Mouse (Mus musculus) liver, embryonic 15.5 days (tissue): ENCODE results near the gene Armh1. TPM values are rescaled to one million over a fixed set of nuclear protein-coding genes. Genes with fewer than 3 reads are reported as not detected.
A peak's percentile ranks its signal among the peaks of the same experiment; 100 is the strongest.
"Not testable (repeated sequence)": the region's sequence is repeated elsewhere in the genome, so short reads cannot be mapped to it uniquely, and the experiment has no call there.

ENCODE experiments used
- ATAC-seq: fragments of 200-750 bp; cut with Nextera tagmentation; 2 replicates; pipeline ENCODE4 v1.8.0; 2017; ENCODE audit warnings: moderate number of reproducible peaks, mild to moderate bottlenecking, moderate library complexity; ENCODE audit not compliant: insufficient read depth
- H3K27ac ChIP-seq: fragments of 300-500 bp; sonication (generic); replicated peaks from 2 replicates; pipeline ENCODE4 v1.5.1; 2015; ENCODE audit warnings: mild to moderate bottlenecking, inconsistent platforms
- H3K27me3 ChIP-seq: fragments of 300-500 bp; sonication (generic); 2 replicates; pipeline ENCODE4 v1.6.1; 2015; ENCODE audit warnings: mild to moderate bottlenecking, inconsistent platforms
- H3K36me3 ChIP-seq: fragments of 300-500 bp; sonication (generic); replicated peaks from 2 replicates; pipeline ENCODE4 v1.6.1; 2015; ENCODE audit warnings: moderate library complexity, mild to moderate bottlenecking, inconsistent platforms
- H3K4me1 ChIP-seq: fragments of 300-500 bp; sonication (generic); replicated peaks from 2 replicates; pipeline ENCODE4 v1.6.1; 2015; ENCODE audit warnings: inconsistent platforms
- H3K4me2 ChIP-seq: fragments of 300-500 bp; sonication (generic); 2 replicates; pipeline ENCODE4 v1.6.1; 2015; ENCODE audit warnings: moderate library complexity, mild to moderate bottlenecking, inconsistent platforms
- H3K4me3 ChIP-seq: fragments of 300-500 bp; sonication (generic); replicated peaks from 2 replicates; pipeline ENCODE4 v1.5.1; 2015; ENCODE audit warnings: mild to moderate bottlenecking, inconsistent platforms
- H3K9ac ChIP-seq: fragments of 300-500 bp; sonication (generic); 2 replicates; pipeline ENCODE4 v1.6.1; 2015; ENCODE audit warnings: moderate library complexity, mild to moderate bottlenecking, inconsistent platforms
- H3K9me3 ChIP-seq: fragments of 300-500 bp; sonication (generic); replicated peaks from 2 replicates; pipeline ENCODE4 v1.6.1; 2016; ENCODE audit warnings: inconsistent platforms
- whole genome bisulfite sequencing: fragments of 180-500 bp; shearing (Covaris S2); methylation state at CpG from one replicate; pipeline ENCODE4 v1.1.7; 2015; ENCODE audit warnings: mixed read lengths; ENCODE audit not compliant: insufficient replicate concordance; 5-methylcytosine and 5-hydroxymethylcytosine counted together
- polyA plus RNA-seq: library from polyadenylated mRNA; unstranded; fragments of >200 nt; fragmentation: Nextera tagmentation; extraction: Ambion mirVana; gene quantifications from 2 replicates; pipeline ENCODE4 v1.2.1, GENCODE M21; 2015

Gene Armh1
- polyA plus RNA-seq, 1 experiment from 2014 or later, result 0.12 TPM

DNA sequence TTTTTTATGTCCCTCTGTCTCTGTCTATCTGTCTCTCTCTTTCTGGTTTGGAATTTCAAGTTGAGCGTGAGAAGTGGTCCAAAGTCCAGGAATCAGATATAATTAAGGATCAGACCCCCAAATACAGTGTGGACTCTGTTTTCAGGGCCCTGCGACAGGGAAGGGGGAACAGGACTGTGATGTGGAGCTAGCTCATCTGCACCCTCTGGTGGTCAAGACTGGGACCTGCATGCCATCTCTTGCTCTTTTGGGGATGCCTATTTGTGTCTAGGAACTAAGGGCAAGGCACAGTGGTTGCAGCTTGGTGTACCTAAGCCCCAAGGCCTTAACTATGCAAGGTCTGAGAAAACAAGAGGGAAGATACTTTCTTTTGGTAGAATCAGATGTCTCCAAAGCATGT, 15.4 kb upstream of the Armh1 start:
- no peak overlapping the region for H3K4me3 ChIP-seq
- WGBS, result 2% methylated on average over 2 of the region's 2 CpGs
- H3K4me1 ChIP-seq, result no peaks in the 10 kb centered on the region
- ATAC-seq, result no peak
- H3K27ac ChIP-seq, result no peak overlapping the region
- H3K4me2 ChIP-seq, result no peak overlapping the region
- H3K36me3 ChIP-seq, result peaks cover 11% of the 10 kb centered on the region
- H3K27me3 ChIP-seq, result no peaks in the 10 kb centered on the region
- no peaks in the 10 kb centered on the region for H3K9me3 ChIP-seq
- no peak overlapping the region for H3K9ac ChIP-seq

DNA sequence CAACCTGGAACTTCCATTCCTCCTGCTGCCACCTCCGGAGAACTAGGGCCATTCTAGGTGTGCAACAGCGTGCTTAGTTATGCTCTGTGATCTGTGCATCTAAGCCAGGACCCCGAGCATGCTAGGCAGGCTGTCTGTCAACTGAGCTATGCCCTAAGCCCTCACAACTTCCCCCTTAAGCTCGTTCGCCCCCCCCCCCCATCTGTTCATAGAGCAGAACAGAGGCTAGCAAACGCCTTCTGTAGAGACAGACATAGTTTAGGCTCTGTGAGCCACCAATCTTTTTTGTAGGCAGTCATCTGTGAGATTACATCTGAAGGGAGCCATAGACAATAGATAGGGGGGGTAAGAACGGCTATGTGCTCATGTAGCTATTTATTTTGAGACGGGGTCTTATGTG, 11.1 kb upstream of the Armh1 start:
- Histone ChIP-seq H3K9me3 (no peaks in the 10 kb centered on the region), H3K27me3 (no peaks in the 10 kb centered on the region), H3K9ac (no peak overlapping the region), H3K4me1 (no peaks in the 10 kb centered on the region), H3K4me3 (no peak overlapping the region), H3K4me2 (no peak overlapping the region), H3K27ac (no peak overlapping the region), H3K36me3 (0 out of 2 replicates have a peak, but pooled peaks cover 2% of the 10 kb centered on the region)
- ATAC-seq, result no peak
- WGBS, result 47% methylated on average over 8 of the region's 8 CpGs

DNA sequence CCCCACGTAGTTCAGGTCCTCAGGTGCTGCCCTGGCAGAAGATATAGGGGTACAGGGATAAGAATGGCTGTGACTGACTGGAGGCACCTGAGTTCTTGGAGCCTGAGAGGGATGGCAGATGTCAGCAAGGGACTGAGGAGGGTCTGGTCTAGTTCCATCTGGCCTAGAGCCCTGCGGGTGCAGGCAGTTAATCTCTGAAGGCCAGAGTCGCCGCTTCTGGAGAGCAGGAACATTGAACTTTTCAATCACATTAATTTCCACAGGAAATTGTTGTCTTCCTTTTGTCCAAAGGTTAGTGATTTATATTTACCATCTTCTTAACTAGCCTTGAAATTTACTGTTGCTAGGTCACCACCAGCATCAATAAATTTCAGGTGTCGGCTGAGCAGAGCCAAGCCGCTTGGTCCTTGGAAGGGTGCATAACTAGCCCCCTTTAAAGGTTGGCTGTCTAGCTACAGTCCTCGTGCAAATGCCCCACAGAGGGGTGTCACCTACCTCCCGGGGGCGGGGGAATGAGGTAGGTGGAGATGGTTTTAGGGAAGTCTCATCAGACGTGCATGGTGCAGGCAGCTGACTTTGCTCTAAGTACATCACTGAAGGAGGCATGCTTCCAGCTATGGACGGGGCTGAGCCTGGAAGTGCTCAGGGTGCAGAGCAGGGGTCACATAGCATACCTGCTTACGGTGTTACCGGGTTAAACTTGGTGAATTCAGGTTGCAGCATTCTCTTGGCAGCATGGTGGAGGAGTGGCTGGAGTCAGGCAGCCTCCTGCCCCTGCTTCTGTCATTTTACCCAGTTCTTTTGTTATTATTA, 10.4 kb upstream of the Armh1 start:
- Histone ChIP-seq H3K4me1 (no peaks in the 10 kb centered on the region), H3K9me3 (no peaks in the 10 kb centered on the region)
- WGBS, result 58% methylated on average over 13 of the region's 13 CpGs

DNA sequence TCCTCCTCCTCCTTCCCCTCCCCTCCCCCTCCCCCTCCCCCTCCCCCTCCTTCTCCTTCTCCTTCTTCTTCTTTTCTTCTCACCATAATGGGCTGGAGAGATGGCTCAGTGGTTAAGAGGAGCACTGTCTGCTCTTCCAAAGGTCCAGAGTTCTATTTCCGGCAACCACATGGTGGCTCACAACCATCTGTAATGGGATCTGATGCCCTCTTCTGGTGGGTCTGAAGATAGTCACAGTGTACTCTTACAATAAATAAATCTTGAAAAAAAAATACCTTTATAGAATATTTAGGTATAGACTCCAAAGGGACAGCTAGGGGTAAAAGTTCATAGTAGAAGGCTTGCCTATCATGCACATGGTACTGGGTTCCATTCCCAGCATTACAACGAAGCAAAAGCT, 9.3 kb upstream of the Armh1 start:
- H3K36me3 ChIP-seq, result 0 out of 2 replicates have a peak, but pooled peaks cover 2% of the 10 kb centered on the region
- H3K9ac ChIP-seq, result no peak overlapping the region
- no peak overlapping the region for H3K4me2 ChIP-seq
- 67% methylated on average over 2 of the region's 2 CpGs for WGBS
- ATAC-seq, result no peak
- H3K27ac ChIP-seq, result no peak overlapping the region
- H3K9me3 ChIP-seq, result no peaks in the 10 kb centered on the region
- no peaks in the 10 kb centered on the region for H3K27me3 ChIP-seq
- H3K4me3 ChIP-seq, result no peak overlapping the region
- H3K4me1 ChIP-seq, result no peaks in the 10 kb centered on the region

More for the DNA sequence above, 10.4 kb upstream of the Armh1 start:
- Histone ChIP-seq H3K9ac (no peak overlapping the region), H3K36me3 (0 out of 2 replicates have a peak, but pooled peaks cover 2% of the 10 kb centered on the region), H3K27ac (no peak overlapping the region), H3K4me3 (no peak overlapping the region), H3K4me2 (no peak overlapping the region), H3K27me3 (no peaks in the 10 kb centered on the region)
- ATAC-seq, result no peak

DNA sequence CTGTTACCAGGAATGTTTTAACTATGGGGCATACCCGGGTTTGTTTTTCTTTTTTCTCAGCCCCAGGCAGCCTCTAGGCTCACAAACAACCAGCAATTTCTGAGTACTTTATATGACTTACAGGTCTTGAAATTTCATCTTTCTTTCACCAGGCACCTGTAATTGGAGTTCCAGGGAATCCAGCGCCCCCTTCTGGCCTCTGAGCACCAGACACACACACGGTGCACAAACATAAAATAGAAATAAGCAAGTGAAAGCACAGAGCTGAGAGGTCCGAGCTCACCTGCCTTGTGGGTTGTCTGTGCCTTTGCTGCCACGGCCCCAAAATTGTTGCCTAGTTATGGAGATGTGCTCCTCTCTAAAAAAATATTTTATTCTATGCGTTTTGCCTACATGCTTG, 8.0 kb upstream of the Armh1 start:
- H3K27me3 ChIP-seq, H3K4me1 ChIP-seq, H3K9ac ChIP-seq, H3K27ac ChIP-seq, H3K4me2 ChIP-seq, ATAC-seq, H3K4me3 ChIP-seq, H3K9me3 ChIP-seq, H3K36me3 ChIP-seq: not testable (repeated sequence)
- 59% methylated on average over 6 of the region's 6 CpGs for WGBS

DNA sequence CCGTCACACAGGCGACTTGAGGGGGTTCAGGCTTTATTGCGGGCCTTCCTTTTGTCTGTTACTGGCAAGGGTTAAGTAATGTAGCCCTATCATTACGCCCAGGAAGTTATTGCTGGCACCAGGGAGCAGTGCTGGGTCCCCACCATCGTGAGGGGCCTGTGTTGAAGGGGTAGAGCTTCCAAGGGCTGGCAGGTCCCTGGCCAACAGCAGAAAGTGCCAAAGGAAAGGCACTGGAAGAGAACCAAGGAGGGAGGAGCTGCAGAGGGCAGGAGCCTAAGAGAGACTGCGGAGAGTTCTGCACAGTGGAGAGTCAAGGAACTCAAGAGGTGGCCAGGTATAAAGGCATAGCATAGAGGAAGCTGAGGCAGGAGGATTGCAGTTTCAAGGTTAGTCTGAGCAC, 2.7 kb upstream of the Armh1 start:
- no peak for ATAC-seq
- WGBS, result 33% methylated on average over 6 of the region's 6 CpGs

DNA sequence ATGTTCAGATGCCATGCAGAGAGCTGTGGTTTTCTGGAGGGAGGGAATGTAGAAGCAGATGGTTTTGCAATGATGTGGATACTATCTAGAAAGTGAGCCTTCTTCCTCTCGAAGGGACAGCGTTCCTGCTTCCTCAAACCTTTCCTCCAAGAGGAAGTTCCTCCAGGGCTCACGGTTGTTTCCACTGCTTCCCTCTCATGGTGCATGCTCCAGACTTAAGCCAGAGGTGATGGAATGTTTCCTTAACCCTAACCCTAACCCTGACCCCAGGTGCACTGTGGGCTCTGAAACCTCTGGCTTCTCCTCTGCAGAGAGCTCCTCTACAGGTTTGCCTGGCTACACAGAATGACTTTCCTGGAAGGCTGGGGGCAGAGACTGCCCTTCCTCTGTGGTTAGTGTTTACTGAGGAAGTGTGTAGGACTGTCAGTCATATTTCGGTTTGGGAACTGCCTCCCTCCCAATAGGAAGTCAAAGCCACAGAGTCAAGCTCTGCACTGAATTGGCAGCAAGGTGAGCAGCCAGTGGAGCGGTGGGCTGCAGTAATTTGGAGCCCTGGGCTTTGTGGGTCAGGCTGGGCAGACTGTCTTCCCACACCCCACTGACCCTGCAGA, 2.2 kb upstream of the Armh1 start:
- 11% methylated on average over 5 of the region's 5 CpGs for WGBS
- Histone ChIP-seq H3K27me3 (peaks cover 10% of the 10 kb centered on the region; the same call in 1 of the 2 replicates), H3K4me1 (peaks cover 40% of the 10 kb centered on the region), H3K4me2 (peak overlapping the region; percentile 23), H3K9me3 (no peaks in the 10 kb centered on the region), H3K9ac (no peak overlapping the region), H3K36me3 (0 out of 2 replicates have a peak, but pooled peaks cover 2% of the 10 kb centered on the region), H3K4me3 (no peak overlapping the region), H3K27ac (no peak overlapping the region)
- ATAC-seq, result no peak

More for the DNA sequence above, 2.7 kb upstream of the Armh1 start:
- no peaks in the 10 kb centered on the region for H3K9me3 ChIP-seq
- H3K4me2 ChIP-seq, result no peak overlapping the region
- H3K9ac ChIP-seq, result no peak overlapping the region
- 0 out of 2 replicates have a peak, but pooled peaks cover 2% of the 10 kb centered on the region for H3K36me3 ChIP-seq
- peaks cover 40% of the 10 kb centered on the region for H3K4me1 ChIP-seq
- peaks cover 10% of the 10 kb centered on the region; the same call in 1 of the 2 replicates for H3K27me3 ChIP-seq
- no peak overlapping the region for H3K4me3 ChIP-seq
- H3K27ac ChIP-seq, result no peak overlapping the region

DNA sequence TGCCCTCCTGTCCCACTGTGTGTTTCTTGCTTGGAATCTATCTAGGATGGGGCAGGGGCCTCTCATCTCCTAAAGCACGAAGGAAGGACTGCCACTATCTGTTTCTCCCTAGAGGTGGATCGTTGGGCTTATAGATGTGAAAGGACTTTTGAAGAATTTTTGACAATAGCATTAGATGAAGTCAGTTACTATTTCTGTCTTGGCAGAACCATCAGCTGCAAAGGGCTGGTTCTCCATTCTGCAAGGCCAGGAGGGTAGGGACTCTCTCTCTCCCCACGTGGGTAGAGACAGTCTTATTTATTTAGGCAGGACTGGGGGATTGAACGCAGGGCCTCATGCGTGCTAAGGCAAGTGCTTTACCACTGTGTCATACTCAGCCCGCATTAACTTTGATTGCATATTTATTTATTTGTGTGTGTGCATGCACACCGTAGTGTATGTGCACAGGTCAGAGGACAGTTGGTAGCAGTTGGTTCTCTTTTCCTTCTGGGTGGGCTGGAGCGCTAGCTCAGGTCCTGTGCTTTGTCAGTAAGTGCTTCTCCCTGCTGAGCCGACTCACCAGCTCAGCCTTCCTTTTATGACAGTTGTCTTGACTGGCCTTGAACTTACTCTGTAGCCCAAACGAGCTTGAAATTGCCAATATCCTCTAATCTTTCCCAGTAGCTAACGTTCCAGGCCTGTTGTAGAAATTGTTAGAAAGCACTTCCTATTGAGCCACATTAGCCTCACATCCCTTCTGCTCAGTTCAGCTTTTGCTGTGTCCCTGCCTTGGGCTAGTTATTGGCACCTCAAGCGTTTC, 1.5 kb upstream of the Armh1 start:
- no peak overlapping the region for H3K4me3 ChIP-seq
- WGBS, result 34% methylated on average over 12 of the region's 12 CpGs
- no peaks in the 10 kb centered on the region for H3K9me3 ChIP-seq
- H3K36me3 ChIP-seq, result no peaks in the 10 kb centered on the region
- H3K27me3 ChIP-seq, result peaks cover 10% of the 10 kb centered on the region; the same call in 1 of the 2 replicates
- peak overlapping the region; percentile 91; the same call in 1 of the 2 replicates for H3K4me2 ChIP-seq
- ATAC-seq, result no peak
- peak overlapping the region; percentile 76; the same call in 1 of the 2 replicates for H3K27ac ChIP-seq
- H3K9ac ChIP-seq, result no peak overlapping the region
- H3K4me1 ChIP-seq, result peaks cover 40% of the 10 kb centered on the region

DNA sequence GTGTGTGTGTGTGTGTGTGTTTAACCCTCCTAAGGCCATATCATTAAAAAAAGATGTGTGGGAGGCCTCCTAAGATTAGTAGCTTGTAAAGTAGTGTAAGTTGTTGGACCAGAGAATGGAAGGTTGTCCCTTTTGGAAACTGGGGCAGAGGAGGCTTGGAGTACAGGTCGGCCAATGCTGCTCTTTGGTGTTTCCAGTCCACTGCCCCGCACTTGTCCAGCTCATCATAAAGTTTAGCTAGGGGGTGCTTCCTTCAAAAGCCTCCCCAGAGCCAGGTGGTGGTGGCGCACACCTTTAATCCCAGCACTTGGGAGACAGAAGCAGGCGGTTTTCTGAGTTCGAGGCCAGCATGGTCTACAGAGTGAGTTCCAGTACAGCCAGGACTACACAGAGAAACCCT, 830 bp upstream of the Armh1 start:
- H3K27ac ChIP-seq, result peak overlapping the region; percentile 76; the same call in 1 of the 2 replicates
- H3K36me3 ChIP-seq, result no peaks in the 10 kb centered on the region
- peak overlapping the region; percentile 74; the same call in 1 of the 2 replicates for H3K4me3 ChIP-seq
- 81% methylated on average over 5 of the region's 5 CpGs for WGBS
- peak overlapping the region; percentile 91 for H3K4me2 ChIP-seq
- no peak overlapping the region for H3K9ac ChIP-seq
- H3K4me1 ChIP-seq, result peaks cover 40% of the 10 kb centered on the region
- no peaks in the 10 kb centered on the region for H3K9me3 ChIP-seq
- H3K27me3 ChIP-seq, result peaks cover 10% of the 10 kb centered on the region; the same call in 1 of the 2 replicates
- ATAC-seq, result no peak

DNA sequence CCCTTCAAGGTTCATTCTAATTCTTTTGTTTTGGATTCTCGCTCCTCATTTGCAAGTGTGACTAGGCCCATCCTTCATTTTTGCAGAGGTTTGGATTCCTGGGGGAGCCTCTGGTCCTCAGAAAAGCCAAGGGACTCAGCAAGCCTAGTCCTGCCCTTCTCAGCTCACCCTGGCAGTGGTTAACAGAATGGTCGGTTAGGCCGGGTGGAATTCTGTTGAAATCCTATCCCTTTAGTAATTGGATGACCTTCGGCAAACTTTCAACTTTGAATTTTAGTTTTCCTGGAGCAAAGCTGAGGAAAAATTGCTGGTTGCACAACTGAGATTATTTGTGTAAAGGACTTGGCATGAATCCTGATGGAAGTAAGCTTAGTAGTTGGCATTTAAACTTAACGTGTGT, 426 bp upstream of the Armh1 start:
- peak overlapping the region; percentile 91 for H3K4me2 ChIP-seq
- peak overlapping the region; percentile 76 for H3K27ac ChIP-seq
- ATAC-seq, result no peak

More for the DNA sequence above, 426 bp upstream of the Armh1 start:
- WGBS, result 54% methylated on average over 5 of the region's 5 CpGs
- H3K4me3 ChIP-seq, result peak overlapping the region; percentile 74
- peaks cover 40% of the 10 kb centered on the region for H3K4me1 ChIP-seq
- peak overlapping the region; percentile 66 for H3K9ac ChIP-seq
- no peaks in the 10 kb centered on the region for H3K9me3 ChIP-seq
- peaks cover 10% of the 10 kb centered on the region; the same call in 1 of the 2 replicates for H3K27me3 ChIP-seq
- H3K36me3 ChIP-seq, result no peaks in the 10 kb centered on the region
